Mouse (Mus musculus): Measurements from ENCODE around the gene Zscan12. TPM values are rescaled to one million over a fixed set of nuclear protein-coding genes. Genes with fewer than 3 reads are reported as not detected.

Gene Zscan12
- polyA plus RNA-seq, 1 experiment from 2014 or later, result 6.4 TPM

GRCm38 (mm10) chr13:21407969-21408804 lies 45.6 kb downstream of the Zscan12 start:
- H3K9ac ChIP-seq (replicated peaks; ENCODE audit: low read depth), result peak overlapping the region; percentile 69
- peaks cover 2% of the 10 kb centered on the region; the same call in 1 of the 2 replicates for H3K4me1 ChIP-seq (ENCODE audit: insufficient read depth, low read depth, low read length)
- no peaks in the 10 kb centered on the region for H3K9me3 ChIP-seq (ENCODE audit: low read length)
- peak overlapping the region; percentile 88 for H3K27ac ChIP-seq (ENCODE audit: low read length)
- WGBS, result 3% methylated on average over 27 of the region's 27 CpGs
- peak overlapping the region; percentile 71 for H3K4me2 ChIP-seq (replicated peaks; ENCODE audit: low read depth, low read length)
- TF ChIP-seq CTCF (IDR thresholded peaks at IDR 0.05) (no peak), EP300 (IDR thresholded peaks at IDR 0.05) (peak; percentile 63)
- H3K27me3 ChIP-seq (replicated peaks; ENCODE audit: insufficient read depth, low read length), result no peaks in the 10 kb centered on the region
- peak overlapping the region; percentile 50 for H3K4me3 ChIP-seq (ENCODE audit: low read depth, low read length)
- H3K36me3 ChIP-seq (ENCODE audit: insufficient read depth, low read length), result no peaks in the 10 kb centered on the region
- peak; percentile 99 for ATAC-seq
- peak; percentile 97 for DNase-seq (ENCODE audit: low spot score)

- TF ChIP-seq CTCF (IDR thresholded peaks at IDR 0.05) (no peak), EP300 (IDR thresholded peaks at IDR 0.05) (no peak)
- H3K36me3 ChIP-seq (ENCODE audit: insufficient read depth, low read length), result no peaks in the 10 kb centered on the region
- no peak for ATAC-seq
- WGBS, result 53% methylated on average over 11 of the region's 11 CpGs
- peak overlapping the region; percentile 71 for H3K4me2 ChIP-seq (replicated peaks; ENCODE audit: low read depth, low read length)
- DNase-seq (ENCODE audit: low spot score), result no peak
- H3K27me3 ChIP-seq (replicated peaks; ENCODE audit: insufficient read depth, low read length), result no peaks in the 10 kb centered on the region
- peak overlapping the region; percentile 50 for H3K4me3 ChIP-seq (ENCODE audit: low read depth, low read length)
- H3K9me3 ChIP-seq (ENCODE audit: low read length), result no peaks in the 10 kb centered on the region
- H3K9ac ChIP-seq (replicated peaks; ENCODE audit: low read depth), result no peak overlapping the region
- peaks cover 2% of the 10 kb centered on the region; the same call in 1 of the 2 replicates for H3K4me1 ChIP-seq (ENCODE audit: insufficient read depth, low read depth, low read length)
- H3K27ac ChIP-seq (ENCODE audit: low read length), result peak overlapping the region; percentile 88; the same call in 1 of the 2 replicates
Measured at GRCm38 (mm10) chr13:21408805-21409459, 46.3 kb downstream of the Zscan12 start.

- DNase-seq (ENCODE audit: low spot score) (peak; percentile 65), ATAC-seq (peak; percentile 68; the same call in 1 of the 2 replicates)
- no peak overlapping the region for H3K9ac ChIP-seq (replicated peaks; ENCODE audit: low read depth)
- no peaks in the 10 kb centered on the region for H3K27me3 ChIP-seq (replicated peaks; ENCODE audit: insufficient read depth, low read length)
- H3K4me1 ChIP-seq (ENCODE audit: insufficient read depth, low read depth, low read length), result no peaks in the 10 kb centered on the region
- H3K4me2 ChIP-seq (replicated peaks; ENCODE audit: low read depth, low read length), result peak overlapping the region; percentile 17; the same call in 1 of the 2 replicates
- 44% methylated on average over 15 of the region's 15 CpGs for WGBS
- no peak overlapping the region for H3K4me3 ChIP-seq (ENCODE audit: low read depth, low read length)
- no peaks in the 10 kb centered on the region for H3K9me3 ChIP-seq (ENCODE audit: low read length)
- H3K27ac ChIP-seq (ENCODE audit: low read length), result 0 out of 2 replicates have a peak overlapping the region, but pooled peaks have one; percentile 15
- TF ChIP-seq EP300 (IDR thresholded peaks at IDR 0.05) (no peak), CTCF (IDR thresholded peaks at IDR 0.05) (no peak)
- H3K36me3 ChIP-seq (ENCODE audit: insufficient read depth, low read length), result no peaks in the 10 kb centered on the region
Measured at GRCm38 (mm10) chr13:21414231-21415212, 51.9 kb downstream of the Zscan12 start.

GRCm38 (mm10) chr13:21415266-21415665 lies 52.6 kb downstream of the Zscan12 start:
- Histone ChIP-seq H3K9ac (replicated peaks; ENCODE audit: low read depth) (no peak overlapping the region), H3K4me3 (ENCODE audit: low read depth, low read length) (no peak overlapping the region), H3K27me3 (replicated peaks; ENCODE audit: insufficient read depth, low read length) (no peaks in the 10 kb centered on the region), H3K4me1 (ENCODE audit: insufficient read depth, low read depth, low read length) (no peaks in the 10 kb centered on the region), H3K9me3 (ENCODE audit: low read length) (no peaks in the 10 kb centered on the region), H3K4me2 (replicated peaks; ENCODE audit: low read depth, low read length) (peak overlapping the region; percentile 17; the same call in 1 of the 2 replicates), H3K27ac (ENCODE audit: low read length) (0 out of 2 replicates have a peak overlapping the region, but pooled peaks have one; percentile 15), H3K36me3 (ENCODE audit: insufficient read depth, low read length) (no peaks in the 10 kb centered on the region)
- WGBS, result 55% methylated on average over 4 of the region's 4 CpGs
- TF ChIP-seq CTCF (IDR thresholded peaks at IDR 0.05), result no peak
- TF ChIP-seq EP300 (IDR thresholded peaks at IDR 0.05), result no peak
- ATAC-seq (no peak), DNase-seq (ENCODE audit: low spot score) (no peak)

GRCm38 (mm10) chr13:21415750-21416149 lies 53.1 kb downstream of the Zscan12 start:
- Histone ChIP-seq H3K27ac (ENCODE audit: low read length) (no peak overlapping the region), H3K4me3 (ENCODE audit: low read depth, low read length) (no peak overlapping the region), H3K4me1 (ENCODE audit: insufficient read depth, low read depth, low read length) (no peaks in the 10 kb centered on the region), H3K9me3 (ENCODE audit: low read length) (no peaks in the 10 kb centered on the region), H3K36me3 (ENCODE audit: insufficient read depth, low read length) (no peaks in the 10 kb centered on the region), H3K27me3 (replicated peaks; ENCODE audit: insufficient read depth, low read length) (no peaks in the 10 kb centered on the region), H3K9ac (replicated peaks; ENCODE audit: low read depth) (no peak overlapping the region), H3K4me2 (replicated peaks; ENCODE audit: low read depth, low read length) (no peak overlapping the region)
- no peak for ATAC-seq
- 73% methylated on average over 2 of the region's 2 CpGs for WGBS
- no peak for TF ChIP-seq EP300 (IDR thresholded peaks at IDR 0.05)
- no peak for TF ChIP-seq CTCF (IDR thresholded peaks at IDR 0.05)
- no peak for DNase-seq (ENCODE audit: low spot score)
